Mouse (Mus musculus) cerebellum, adult 2 months (tissue): ENCODE results near the gene Borcs5.

ENCODE experiments used
- CTCF ChIP-seq: fragments of 200-500 bp; IDR thresholded peaks from 2 replicates; pipeline ENCODE4 v1.5.1; 2011; ENCODE audit warnings: low read depth, mild to moderate bottlenecking, control low read depth, low read length, moderate library complexity, borderline replicate concordance; ENCODE audit not compliant: insufficient read depth
- POLR2A ChIP-seq: fragments of 200-500 bp; IDR thresholded peaks from 2 replicates; pipeline ENCODE4 v1.6.1; 2011; ENCODE audit warnings: low read length, control low read depth, borderline replicate concordance; ENCODE audit not compliant: insufficient read depth

DNA sequence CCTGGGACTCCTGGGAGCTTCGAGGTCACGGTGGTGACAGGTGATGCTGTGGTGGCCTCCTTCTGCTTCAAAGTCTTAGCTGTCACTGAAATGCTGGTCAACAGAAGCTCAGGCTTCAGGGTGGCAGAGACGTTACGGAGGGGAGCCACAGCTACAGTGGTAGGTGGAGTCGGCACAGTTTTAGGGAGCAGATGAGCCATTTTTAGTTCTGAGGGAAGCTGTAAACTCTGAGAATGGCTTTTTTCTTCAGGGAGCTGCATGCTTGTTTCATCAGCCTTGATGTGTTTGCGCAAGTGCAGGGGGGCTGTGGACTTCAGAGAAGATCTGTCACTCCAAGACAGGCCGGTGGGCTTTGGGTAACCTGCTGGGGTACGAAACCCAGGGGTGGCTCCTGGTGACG lies 28.9 kb upstream of the Borcs5 start:
- TF ChIP-seq CTCF (no peak), POLR2A (no peak)
